Comparison of ENCODE assay signal across 26 mouse cellular contexts in the genomic region with DNA sequence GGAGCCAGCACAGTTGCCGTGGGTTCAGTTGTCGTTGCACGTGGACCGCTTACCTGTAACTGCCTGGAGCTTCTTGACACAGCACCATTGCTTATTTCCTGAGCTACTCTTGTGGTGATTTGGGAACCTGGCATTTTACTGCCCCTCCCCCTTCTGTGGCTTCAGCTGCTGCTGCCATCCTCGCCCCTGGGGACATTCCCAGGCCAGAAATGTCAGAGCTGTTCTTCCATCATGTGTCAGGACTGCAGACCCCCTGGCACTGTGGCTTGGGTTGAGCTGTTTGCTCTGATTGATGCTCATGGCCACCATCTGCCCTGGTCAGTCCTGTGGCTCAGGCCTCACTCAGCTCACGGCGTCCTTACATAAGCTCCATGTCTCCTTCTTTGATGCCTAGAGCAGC.
"Had no signal": no experiment of that assay in that cellular context is flagged by ENCODE, and none has a peak within 500 bp of the region (broad histone marks: within the 10 kb centered on the region; RNA-seq: fewer than 3 reads in every experiment).

No protein-coding gene starts in this region.

- H3K27ac ChIP-seq: gastrocnemius, adult 2 months; heart, adult 2 months; heart, embryonic 13.5 days; heart, embryonic 15.5 days; hindbrain, embryonic 10.5 days; hindbrain, embryonic 12.5 days; hindbrain, embryonic 15.5 days; intestine, embryonic 15.5 days; layer of hippocampus, adult 2 months; left cerebral cortex, adult 2 months; limb, embryonic 10.5 days; limb, embryonic 12.5 days; liver, embryonic 13.5 days had no signal

- H3K4me3 ChIP-seq: gastrocnemius, adult 2 months; heart, adult 2 months; heart, embryonic 13.5 days; heart, embryonic 15.5 days; hindbrain, embryonic 10.5 days; hindbrain, embryonic 12.5 days; hindbrain, embryonic 15.5 days; intestine, embryonic 15.5 days; layer of hippocampus, adult 2 months; left cerebral cortex, adult 2 months; limb, embryonic 10.5 days; limb, embryonic 12.5 days; liver, embryonic 13.5 days had no signal

- H3K4me1 ChIP-seq: heart, embryonic 13.5 days; heart, embryonic 15.5 days; intestine, embryonic 15.5 days; liver, embryonic 13.5 days had no signal

- H3K9ac ChIP-seq: heart, embryonic 13.5 days; heart, embryonic 15.5 days; hindbrain, embryonic 12.5 days; hindbrain, embryonic 15.5 days; intestine, embryonic 15.5 days; limb, embryonic 12.5 days; liver, embryonic 13.5 days had no signal

- H3K9me3 ChIP-seq: heart, embryonic 13.5 days; heart, embryonic 15.5 days; hindbrain, embryonic 10.5 days; hindbrain, embryonic 12.5 days; hindbrain, embryonic 15.5 days; intestine, embryonic 15.5 days; limb, embryonic 10.5 days; limb, embryonic 12.5 days; liver, embryonic 13.5 days had no signal

- H3K36me3 ChIP-seq: heart, embryonic 13.5 days; heart, embryonic 15.5 days; hindbrain, embryonic 10.5 days; hindbrain, embryonic 12.5 days; hindbrain, embryonic 15.5 days; intestine, embryonic 15.5 days; limb, embryonic 10.5 days; limb, embryonic 12.5 days; liver, embryonic 13.5 days had no signal

- DNase-seq: gastrocnemius, adult 2 months; gastrocnemius, postnatal 10 days; gastrocnemius, postnatal 25 days; heart, adult 2 months; heart, postnatal 4 days; kidney, adult 18-20 months; kidney, adult 8-10 months; kidney, postnatal 10 days; kidney, postnatal 25 days; kidney, postnatal 4 days; liver; liver, embryonic 13.5 days had no signal

- H3K4me2 ChIP-seq: heart, embryonic 11.5 days; heart, embryonic 13.5 days; heart, embryonic 15.5 days; hindbrain, embryonic 12.5 days; hindbrain, embryonic 15.5 days; intestine, embryonic 15.5 days; limb, embryonic 12.5 days; liver, embryonic 11.5 days; liver, embryonic 13.5 days had no signal

- ATAC-seq: inflammation-experienced regulatory T-cells, adult 6 months; intestine, embryonic 15.5 days; intestine, postnatal 0 days had no signal

- H3K27me3 ChIP-seq: heart, embryonic 15.5 days; hindbrain, embryonic 12.5 days; intestine, embryonic 15.5 days had no signal
